Mouse (Mus musculus): ENCODE measurements around the gene Snu13.

DNA sequence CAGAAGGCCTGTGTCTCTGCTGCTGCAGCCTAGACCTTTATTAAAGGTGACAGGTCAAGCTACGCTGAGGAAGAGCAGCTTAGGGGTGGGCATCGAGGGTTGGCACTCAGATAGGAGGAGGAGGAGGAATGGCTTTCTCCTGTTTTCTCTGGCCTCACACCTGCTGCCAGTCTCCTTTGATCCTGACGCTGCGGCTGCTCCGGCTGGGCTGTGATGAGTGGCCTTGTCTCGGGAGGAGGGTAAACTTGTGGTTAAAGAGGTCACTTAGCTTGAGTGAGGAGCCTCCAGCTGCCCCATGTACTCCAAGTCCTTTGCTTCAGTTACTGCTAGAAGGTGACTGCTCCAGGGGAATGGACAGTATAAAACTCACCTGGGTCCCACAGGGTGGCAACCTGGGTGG lies 53.4 kb downstream of the Snu13 start:
- TF ChIP-seq TAL1 (conservative IDR thresholded peaks at IDR 0.05; ENCODE audit: low read depth, low read length): no peak
- no peak for TF ChIP-seq POLR2AphosphoS5 (IDR thresholded peaks at IDR 0.05; ENCODE audit: insufficient replicate concordance, low read depth, low read length)
- no peak for TF ChIP-seq CTCF (IDR thresholded peaks at IDR 0.05; ENCODE audit: low read depth, low read length)

Data from G1E (cell line).